Mouse (Mus musculus) forebrain, embryonic 13.5 days (tissue): Measurements from ENCODE around the gene Cacna1d. TPM values are rescaled to one million over a fixed set of nuclear protein-coding genes. Genes with fewer than 3 reads are reported as not detected.

ENCODE experiments used
- ATAC-seq: fragments of 200-750 bp; cut with Nextera tagmentation; 2 replicates; pipeline ENCODE4 v1.8.0; 2017
- H3K27ac ChIP-seq: fragments of 300-500 bp; sonication (generic); 2 replicates; pipeline ENCODE4 v1.5.1; 2015; ENCODE audit warnings: inconsistent platforms, mild to moderate bottlenecking, moderate library complexity
- H3K27me3 ChIP-seq: fragments of 300-500 bp; sonication (generic); 2 replicates; pipeline ENCODE4 v1.6.1; 2015; ENCODE audit warnings: mild to moderate bottlenecking, inconsistent platforms
- H3K36me3 ChIP-seq: fragments of 300-500 bp; sonication (generic); 2 replicates; pipeline ENCODE4 v1.6.1; 2015; ENCODE audit warnings: mild to moderate bottlenecking, inconsistent platforms; ENCODE audit not compliant: poor library complexity, severe bottlenecking
- H3K4me1 ChIP-seq: fragments of 300-500 bp; sonication (generic); 2 replicates; pipeline ENCODE4 v1.6.1; 2015; ENCODE audit warnings: inconsistent platforms
- H3K4me2 ChIP-seq: fragments of 300-500 bp; sonication (generic); 2 replicates; pipeline ENCODE4 v1.6.1; 2015; ENCODE audit warnings: inconsistent platforms, mild to moderate bottlenecking, moderate library complexity
- H3K4me3 ChIP-seq: fragments of 300-500 bp; sonication (generic); 2 replicates; pipeline ENCODE4 v1.5.1; 2015; ENCODE audit warnings: mild to moderate bottlenecking, inconsistent platforms
- H3K9ac ChIP-seq: fragments of 300-500 bp; sonication (generic); 2 replicates; pipeline ENCODE4 v1.6.1; 2015; ENCODE audit warnings: mild to moderate bottlenecking, inconsistent platforms
- H3K9me3 ChIP-seq: fragments of 300-500 bp; sonication (generic); replicated peaks from 2 replicates; pipeline ENCODE4 v1.6.1; 2016; ENCODE audit warnings: inconsistent platforms
- WGBS: fragments of 180-500 bp; shearing (Covaris S2); methylation state at CpG from one replicate; pipeline ENCODE4 v1.1.7; 2015; 5-methylcytosine and 5-hydroxymethylcytosine counted together
- polyA plus RNA-seq: library from polyadenylated mRNA; unstranded; fragments of >200 nt; fragmentation: Nextera tagmentation; extraction: Ambion mirVana; gene quantifications from 2 replicates; pipeline ENCODE4 v1.2.1, GENCODE M21; 2015

The Cacna1d gene
- polyA plus RNA-seq, 1 experiment from 2014 or later, result 4.5 TPM

- H3K27me3 ChIP-seq, result no peaks in the 10 kb centered on the region
- H3K4me2 ChIP-seq, result no peak overlapping the region
- H3K36me3 ChIP-seq, result no peaks in the 10 kb centered on the region
- H3K4me1 ChIP-seq, result no peaks in the 10 kb centered on the region
- no peak overlapping the region for H3K27ac ChIP-seq
- H3K4me3 ChIP-seq, result no peak overlapping the region
- H3K9ac ChIP-seq, result no peak overlapping the region
- 73% methylated on average over 7 of the region's 7 CpGs for WGBS
- no peak for ATAC-seq
- H3K9me3 ChIP-seq, result no peaks in the 10 kb centered on the region
Measured at GRCm38 (mm10) chr14:30343740-30344139, 147.5 kb downstream of the Cacna1d start.

GRCm38 (mm10) chr14:30341825-30342590 lies 149.2 kb downstream of the Cacna1d start:
- no peak for ATAC-seq
- H3K9ac ChIP-seq, result no peak overlapping the region

GRCm38 (mm10) chr14:30340140-30340539 lies 151.1 kb downstream of the Cacna1d start:
- no peak for ATAC-seq
- no peak overlapping the region for H3K27ac ChIP-seq
- 79% methylated on average over 3 of the region's 3 CpGs for WGBS
- H3K27me3 ChIP-seq, result no peaks in the 10 kb centered on the region
- H3K4me2 ChIP-seq, result no peak overlapping the region
- no peak overlapping the region for H3K9ac ChIP-seq
- no peaks in the 10 kb centered on the region for H3K4me1 ChIP-seq
- H3K4me3 ChIP-seq, result no peak overlapping the region
- H3K36me3 ChIP-seq, result no peaks in the 10 kb centered on the region
- no peaks in the 10 kb centered on the region for H3K9me3 ChIP-seq

More at GRCm38 (mm10) chr14:30341825-30342590, 149.2 kb downstream of the Cacna1d start:
- Histone ChIP-seq H3K4me1 (no peaks in the 10 kb centered on the region), H3K27me3 (no peaks in the 10 kb centered on the region), H3K4me2 (no peak overlapping the region), H3K9me3 (no peaks in the 10 kb centered on the region), H3K4me3 (no peak overlapping the region), H3K36me3 (no peaks in the 10 kb centered on the region), H3K27ac (no peak overlapping the region)
- WGBS, result 87% methylated on average over 12 of the region's 12 CpGs

- WGBS, result 80% methylated on average over 1 of the region's 1 CpGs
- no peak for ATAC-seq
Measured at GRCm38 (mm10) chr14:30331856-30332255, 159.4 kb downstream of the Cacna1d start.

GRCm38 (mm10) chr14:30330416-30331181 lies 160.7 kb downstream of the Cacna1d start:
- Histone ChIP-seq H3K9me3 (no peaks in the 10 kb centered on the region), H3K4me3 (no peak overlapping the region), H3K9ac (no peak overlapping the region), H3K4me2 (no peak overlapping the region), H3K36me3 (no peaks in the 10 kb centered on the region), H3K27ac (no peak overlapping the region), H3K27me3 (no peaks in the 10 kb centered on the region), H3K4me1 (no peaks in the 10 kb centered on the region)
- WGBS, result 84% methylated on average over 17 of the region's 17 CpGs
- ATAC-seq, result no peak

More at GRCm38 (mm10) chr14:30331856-30332255, 159.4 kb downstream of the Cacna1d start:
- no peaks in the 10 kb centered on the region for H3K4me1 ChIP-seq
- no peak overlapping the region for H3K4me3 ChIP-seq
- no peaks in the 10 kb centered on the region for H3K9me3 ChIP-seq
- no peak overlapping the region for H3K27ac ChIP-seq
- H3K9ac ChIP-seq, result no peak overlapping the region
- H3K27me3 ChIP-seq, result no peaks in the 10 kb centered on the region
- H3K4me2 ChIP-seq, result no peak overlapping the region
- no peaks in the 10 kb centered on the region for H3K36me3 ChIP-seq

GRCm38 (mm10) chr14:30329109-30329508 lies 162.1 kb downstream of the Cacna1d start:
- no peaks in the 10 kb centered on the region for H3K36me3 ChIP-seq
- no peak overlapping the region for H3K4me3 ChIP-seq
- WGBS, result 94% methylated on average over 11 of the region's 11 CpGs
- H3K27ac ChIP-seq, result no peak overlapping the region
- H3K27me3 ChIP-seq, result no peaks in the 10 kb centered on the region
- no peak overlapping the region for H3K4me2 ChIP-seq
- no peaks in the 10 kb centered on the region for H3K4me1 ChIP-seq
- H3K9ac ChIP-seq, result no peak overlapping the region
- ATAC-seq, result no peak
- no peaks in the 10 kb centered on the region for H3K9me3 ChIP-seq

- WGBS, result 51% methylated on average over 7 of the region's 7 CpGs
- no peak overlapping the region for H3K4me2 ChIP-seq
- ATAC-seq, result no peak
- H3K27me3 ChIP-seq, result no peaks in the 10 kb centered on the region
- H3K4me1 ChIP-seq, result no peaks in the 10 kb centered on the region
- H3K27ac ChIP-seq, result no peak overlapping the region
- no peaks in the 10 kb centered on the region for H3K9me3 ChIP-seq
- H3K9ac ChIP-seq, result no peak overlapping the region
- no peak overlapping the region for H3K4me3 ChIP-seq
- no peaks in the 10 kb centered on the region for H3K36me3 ChIP-seq
Measured at GRCm38 (mm10) chr14:30327452-30327851, 163.8 kb downstream of the Cacna1d start.

- H3K4me3 ChIP-seq, result no peak overlapping the region
- 46% methylated on average over 8 of the region's 8 CpGs for WGBS
- no peak for ATAC-seq
- no peak overlapping the region for H3K9ac ChIP-seq
- H3K4me2 ChIP-seq, result no peak overlapping the region
- no peaks in the 10 kb centered on the region for H3K27me3 ChIP-seq
- H3K9me3 ChIP-seq, result no peaks in the 10 kb centered on the region
- H3K36me3 ChIP-seq, result no peaks in the 10 kb centered on the region
- no peak overlapping the region for H3K27ac ChIP-seq
- H3K4me1 ChIP-seq, result no peaks in the 10 kb centered on the region
Measured at GRCm38 (mm10) chr14:30327051-30327450, 164.2 kb downstream of the Cacna1d start.

GRCm38 (mm10) chr14:30326226-30326625 lies 165.0 kb downstream of the Cacna1d start:
- no peak overlapping the region for H3K9ac ChIP-seq
- WGBS, result 85% methylated on average over 4 of the region's 4 CpGs
- H3K27me3 ChIP-seq, result no peaks in the 10 kb centered on the region
- no peaks in the 10 kb centered on the region for H3K4me1 ChIP-seq
- no peaks in the 10 kb centered on the region for H3K36me3 ChIP-seq
- no peak overlapping the region for H3K27ac ChIP-seq
- no peak for ATAC-seq
- H3K4me3 ChIP-seq, result no peak overlapping the region
- no peak overlapping the region for H3K4me2 ChIP-seq
- H3K9me3 ChIP-seq, result no peaks in the 10 kb centered on the region

- Histone ChIP-seq H3K4me2 (no peak overlapping the region), H3K9me3 (no peaks in the 10 kb centered on the region), H3K27ac (no peak overlapping the region), H3K27me3 (no peaks in the 10 kb centered on the region), H3K4me3 (no peak overlapping the region), H3K4me1 (no peaks in the 10 kb centered on the region), H3K9ac (no peak overlapping the region), H3K36me3 (no peaks in the 10 kb centered on the region)
- no peak for ATAC-seq
- 95% methylated on average over 5 of the region's 5 CpGs for WGBS
Measured at GRCm38 (mm10) chr14:30324994-30325393, 166.3 kb downstream of the Cacna1d start.

- Histone ChIP-seq H3K27me3 (no peaks in the 10 kb centered on the region), H3K9ac (no peak overlapping the region), H3K9me3 (no peaks in the 10 kb centered on the region), H3K36me3 (no peaks in the 10 kb centered on the region), H3K4me3 (no peak overlapping the region), H3K4me1 (no peaks in the 10 kb centered on the region), H3K4me2 (no peak overlapping the region), H3K27ac (no peak overlapping the region)
- ATAC-seq, result no peak
- 89% methylated on average over 9 of the region's 9 CpGs for WGBS
Measured at GRCm38 (mm10) chr14:30318715-30319437, 172.4 kb downstream of the Cacna1d start.

- Histone ChIP-seq H3K9ac (no peak overlapping the region), H3K27me3 (no peaks in the 10 kb centered on the region), H3K4me1 (no peaks in the 10 kb centered on the region), H3K4me3 (no peak overlapping the region), H3K36me3 (no peaks in the 10 kb centered on the region), H3K9me3 (no peaks in the 10 kb centered on the region), H3K4me2 (no peak overlapping the region), H3K27ac (no peak overlapping the region)
- no peak for ATAC-seq
- 92% methylated on average over 12 of the region's 12 CpGs for WGBS
Measured at GRCm38 (mm10) chr14:30318293-30318692, 173.0 kb downstream of the Cacna1d start.
